Mouse (Mus musculus): Measurements from ENCODE around the gene Vsig10. TPM values are rescaled to one million over a fixed set of nuclear protein-coding genes. Genes with fewer than 3 reads are reported as not detected.

Vsig10 gene
- polyA plus RNA-seq, 1 experiment from 2014 or later = 7.1 TPM

- Histone ChIP-seq H3K4me2 (no peak overlapping the region), H3K9me3 (no peaks in the 10 kb centered on the region), H3K27me3 (no peaks in the 10 kb centered on the region), H3K36me3 (no peaks in the 10 kb centered on the region), H3K27ac (no peak overlapping the region), H3K9ac (no peak overlapping the region), H3K4me3 (no peak overlapping the region), H3K4me1 (no peaks in the 10 kb centered on the region)
- 71% methylated on average over 7 of the region's 7 CpGs for WGBS
- ATAC-seq (ENCODE audit: insufficient number of reproducible peaks, insufficient read depth, low FRiP score, low TSS enrichment, low read depth) = no peak
Measured at GRCm38 (mm10) chr5:117304947-117305346, 13.9 kb upstream of the Vsig10 start.

GRCm38 (mm10) chr5:117305754-117306153 is 13.1 kb upstream of the Vsig10 start:
- H3K27ac ChIP-seq = no peak overlapping the region
- WGBS = 86% methylated on average over 5 of the region's 5 CpGs
- no peaks in the 10 kb centered on the region for H3K36me3 ChIP-seq
- H3K9ac ChIP-seq = no peak overlapping the region
- no peak overlapping the region for H3K4me3 ChIP-seq
- H3K4me1 ChIP-seq = no peaks in the 10 kb centered on the region
- H3K4me2 ChIP-seq = no peak overlapping the region
- no peak for ATAC-seq (ENCODE audit: insufficient number of reproducible peaks, insufficient read depth, low FRiP score, low TSS enrichment, low read depth)
- no peaks in the 10 kb centered on the region for H3K27me3 ChIP-seq
- no peaks in the 10 kb centered on the region for H3K9me3 ChIP-seq

- no peaks in the 10 kb centered on the region for H3K4me1 ChIP-seq
- ATAC-seq (ENCODE audit: insufficient number of reproducible peaks, insufficient read depth, low FRiP score, low TSS enrichment, low read depth) = no peak
- no peak overlapping the region for H3K4me3 ChIP-seq
- no peaks in the 10 kb centered on the region for H3K27me3 ChIP-seq
- no peak overlapping the region for H3K9ac ChIP-seq
- no peak overlapping the region for H3K4me2 ChIP-seq
- no peaks in the 10 kb centered on the region for H3K9me3 ChIP-seq
- H3K27ac ChIP-seq = no peak overlapping the region
- H3K36me3 ChIP-seq = no peaks in the 10 kb centered on the region
- WGBS = 87% methylated on average over 2 of the region's 2 CpGs
Measured at GRCm38 (mm10) chr5:117306826-117307225, 12.1 kb upstream of the Vsig10 start.

- Histone ChIP-seq H3K27me3 (no peaks in the 10 kb centered on the region), H3K27ac (no peak overlapping the region), H3K9ac (no peak overlapping the region), H3K9me3 (no peaks in the 10 kb centered on the region), H3K4me3 (no peak overlapping the region), H3K4me1 (no peaks in the 10 kb centered on the region), H3K4me2 (no peak overlapping the region), H3K36me3 (no peaks in the 10 kb centered on the region)
- no peak for ATAC-seq (ENCODE audit: insufficient number of reproducible peaks, insufficient read depth, low FRiP score, low TSS enrichment, low read depth)
- 42% methylated on average over 11 of the region's 11 CpGs for WGBS
Measured at GRCm38 (mm10) chr5:117307699-117308098, 11.2 kb upstream of the Vsig10 start.

- 13% methylated on average over 14 of the region's 14 CpGs for WGBS
- H3K4me2 ChIP-seq = peak overlapping the region; percentile 54
- no peaks in the 10 kb centered on the region for H3K9me3 ChIP-seq
- peak overlapping the region; percentile 29 for H3K4me3 ChIP-seq
- H3K27me3 ChIP-seq = peaks cover 22% of the 10 kb centered on the region
- ATAC-seq (ENCODE audit: insufficient number of reproducible peaks, insufficient read depth, low FRiP score, low TSS enrichment, low read depth) = no peak
- peaks cover 18% of the 10 kb centered on the region for H3K4me1 ChIP-seq
- H3K9ac ChIP-seq = peak overlapping the region; percentile 36; the same call in 1 of the 2 replicates
- H3K36me3 ChIP-seq = no peaks in the 10 kb centered on the region
- H3K27ac ChIP-seq = no peak overlapping the region
Measured at GRCm38 (mm10) chr5:117313420-117313819, 5.5 kb upstream of the Vsig10 start.

GRCm38 (mm10) chr5:117313909-117314308 is 5.0 kb upstream of the Vsig10 start:
- Histone ChIP-seq H3K27me3 (peaks cover 22% of the 10 kb centered on the region), H3K27ac (peak overlapping the region; percentile 76), H3K9me3 (no peaks in the 10 kb centered on the region), H3K4me3 (peak overlapping the region; percentile 29), H3K9ac (peak overlapping the region; percentile 36; the same call in 1 of the 2 replicates), H3K4me1 (peaks cover 18% of the 10 kb centered on the region), H3K36me3 (no peaks in the 10 kb centered on the region), H3K4me2 (peak overlapping the region; percentile 54)
- ATAC-seq (ENCODE audit: insufficient number of reproducible peaks, insufficient read depth, low FRiP score, low TSS enrichment, low read depth) = no peak
- 30% methylated on average over 10 of the region's 10 CpGs for WGBS

- WGBS = 20% methylated on average over 9 of the region's 9 CpGs
- H3K27me3 ChIP-seq = peaks cover 22% of the 10 kb centered on the region
- no peaks in the 10 kb centered on the region for H3K36me3 ChIP-seq
- 0 out of 2 replicates have a peak, but pooled peaks have one; percentile 63 for ATAC-seq (ENCODE audit: insufficient number of reproducible peaks, insufficient read depth, low FRiP score, low TSS enrichment, low read depth)
- H3K27ac ChIP-seq = peak overlapping the region; percentile 76
- peak overlapping the region; percentile 36; the same call in 1 of the 2 replicates for H3K9ac ChIP-seq
- H3K9me3 ChIP-seq = no peaks in the 10 kb centered on the region
- H3K4me3 ChIP-seq = no peak overlapping the region
- peaks cover 18% of the 10 kb centered on the region for H3K4me1 ChIP-seq
- peak overlapping the region; percentile 7 for H3K4me2 ChIP-seq
Measured at GRCm38 (mm10) chr5:117314587-117315428, 4.1 kb upstream of the Vsig10 start.

- Histone ChIP-seq H3K27me3 (peaks cover 6% of the 10 kb centered on the region; the same call in 1 of the 2 replicates), H3K4me1 (peaks cover 4% of the 10 kb centered on the region; the same call in 1 of the 2 replicates), H3K4me3 (no peak overlapping the region), H3K27ac (no peak overlapping the region), H3K9ac (no peak overlapping the region), H3K4me2 (no peak overlapping the region), H3K36me3 (no peaks in the 10 kb centered on the region), H3K9me3 (no peaks in the 10 kb centered on the region)
- 85% methylated on average over 9 of the region's 9 CpGs for WGBS
- ATAC-seq (ENCODE audit: insufficient number of reproducible peaks, insufficient read depth, low FRiP score, low TSS enrichment, low read depth) = no peak
Measured at GRCm38 (mm10) chr5:117323751-117324150, 4.9 kb downstream of the Vsig10 start.

GRCm38 (mm10) chr5:117326408-117326807 is 7.5 kb downstream of the Vsig10 start:
- Histone ChIP-seq H3K9me3 (no peaks in the 10 kb centered on the region), H3K36me3 (no peaks in the 10 kb centered on the region), H3K4me1 (no peaks in the 10 kb centered on the region), H3K4me3 (no peak overlapping the region), H3K4me2 (no peak overlapping the region), H3K9ac (no peak overlapping the region), H3K27ac (no peak overlapping the region), H3K27me3 (no peaks in the 10 kb centered on the region)
- WGBS = 83% methylated on average over 6 of the region's 6 CpGs
- no peak for ATAC-seq (ENCODE audit: insufficient number of reproducible peaks, insufficient read depth, low FRiP score, low TSS enrichment, low read depth)

GRCm38 (mm10) chr5:117330457-117330856 is 11.6 kb downstream of the Vsig10 start:
- H3K9me3 ChIP-seq = no peaks in the 10 kb centered on the region
- H3K9ac ChIP-seq = no peak overlapping the region
- no peak overlapping the region for H3K27ac ChIP-seq
- 85% methylated on average over 7 of the region's 7 CpGs for WGBS
- H3K4me3 ChIP-seq = no peak overlapping the region
- H3K27me3 ChIP-seq = no peaks in the 10 kb centered on the region
- no peaks in the 10 kb centered on the region for H3K4me1 ChIP-seq
- H3K4me2 ChIP-seq = no peak overlapping the region
- no peak for ATAC-seq (ENCODE audit: insufficient number of reproducible peaks, insufficient read depth, low FRiP score, low TSS enrichment, low read depth)
- peaks cover 7% of the 10 kb centered on the region for H3K36me3 ChIP-seq

GRCm38 (mm10) chr5:117337999-117338398 is 19.1 kb downstream of the Vsig10 start:
- no peaks in the 10 kb centered on the region for H3K27me3 ChIP-seq
- WGBS = 90% methylated on average over 10 of the region's 10 CpGs
- H3K36me3 ChIP-seq = peaks cover 18% of the 10 kb centered on the region
- ATAC-seq (ENCODE audit: insufficient number of reproducible peaks, insufficient read depth, low FRiP score, low TSS enrichment, low read depth) = no peak
- H3K27ac ChIP-seq = no peak overlapping the region
- no peak overlapping the region for H3K9ac ChIP-seq
- H3K4me1 ChIP-seq = no peaks in the 10 kb centered on the region
- no peak overlapping the region for H3K4me2 ChIP-seq
- no peak overlapping the region for H3K4me3 ChIP-seq
- H3K9me3 ChIP-seq = no peaks in the 10 kb centered on the region

GRCm38 (mm10) chr5:117338503-117338902 is 19.6 kb downstream of the Vsig10 start:
- 80% methylated on average over 8 of the region's 8 CpGs for WGBS
- peaks cover 18% of the 10 kb centered on the region for H3K36me3 ChIP-seq
- H3K4me1 ChIP-seq = no peaks in the 10 kb centered on the region

More at GRCm38 (mm10) chr5:117338503-117338902, 19.6 kb downstream of the Vsig10 start:
- Histone ChIP-seq H3K4me3 (no peak overlapping the region), H3K27ac (no peak overlapping the region), H3K9me3 (no peaks in the 10 kb centered on the region), H3K27me3 (no peaks in the 10 kb centered on the region), H3K9ac (no peak overlapping the region), H3K4me2 (no peak overlapping the region)
- no peak for ATAC-seq (ENCODE audit: insufficient number of reproducible peaks, insufficient read depth, low FRiP score, low TSS enrichment, low read depth)
